Mouse (Mus musculus) adipocyte (in vitro differentiated cells): ENCODE results near the gene Tas2r113.
"Not testable (repeated sequence)": the region's sequence is repeated elsewhere in the genome, so short reads cannot be mapped to it uniquely, and the experiment has no call there.

Experiments used
- DNase-seq: peaks from one replicate; pipeline ENCODE4 v3.0.0-alpha.2; 2016; ENCODE audit warnings: low spot score

Tas2r113 gene

GRCm38 (mm10) chr6:132892711-132893110, at the start of gene Tas2r113:
Gene Tas2r113, plus strand, starts transcription at chr6:132893011.
- DNase-seq = no peak

- no peak for DNase-seq
Observed at GRCm38 (mm10) chr6:132846842-132847241, 46.0 kb upstream of the Tas2r113 start, which contains the start of gene Tas2r123. Gene Tas2r123, plus strand, starts transcription at chr6:132847142.

- DNase-seq = no peak
Observed at GRCm38 (mm10) chr6:132855138-132855537, 37.7 kb upstream of the Tas2r113 start, which contains the start of gene Tas2r116. Gene Tas2r116, plus strand, starts transcription at chr6:132855438.

- DNase-seq = no peak
Observed at GRCm38 (mm10) chr6:132867708-132868107, 25.1 kb upstream of the Tas2r113 start, which contains the start of gene Tas2r110. Gene Tas2r110, plus strand, starts transcription at chr6:132868008.

- no peak for DNase-seq
Observed at GRCm38 (mm10) chr6:132909351-132909750, 16.5 kb downstream of the Tas2r113 start, which contains the start of gene Tas2r125. Gene Tas2r125, plus strand, starts transcription at chr6:132909651.

GRCm38 (mm10) chr6:132941376-132941775, 48.6 kb downstream of the Tas2r113 start:
- not testable (repeated sequence) for DNase-seq
